Mouse (Mus musculus) layer of hippocampus, postnatal 10 days (tissue): ENCODE data around the gene Fam187a. TPM values are rescaled to one million over a fixed set of nuclear protein-coding genes. Genes with fewer than 3 reads are reported as not detected.

ENCODE experiments used
- DNase-seq, 2 experiments: peaks; one replicate each; pipeline ENCODE4 v3.0.0; 2021; ENCODE audit warnings: low spot score in 2 of 2
- total RNA-seq, 2 experiments: library from RNA; stranded (reverse); gene quantifications; 2 replicates each; pipeline ENCODE4 v1.2.3; 2021

Fam187a gene
- total RNA-seq, 2 experiments from 2014 or later: not detected

- DNase-seq: no peak
Observed at GRCm38 (mm10) chr11:102894716-102895115, 9.7 kb downstream of the Fam187a start.

- no peak for DNase-seq
Observed at GRCm38 (mm10) chr11:102895779-102896178, 10.8 kb downstream of the Fam187a start.

- peak in 1 of 2 experiments; percentile 45 for DNase-seq
Observed at GRCm38 (mm10) chr11:102896641-102897040, 11.7 kb downstream of the Fam187a start.

GRCm38 (mm10) chr11:102898408-102898807, 13.4 kb downstream of the Fam187a start:
- peak; percentile 72 to 78 for DNase-seq

- DNase-seq: peak; percentile 91 to 93
Observed at GRCm38 (mm10) chr11:102900763-102901162, 15.8 kb downstream of the Fam187a start, which contains the start of gene Gfap. Gene Gfap, minus strand, starts transcription at chr11:102900912.

GRCm38 (mm10) chr11:102901199-102901598, 16.2 kb downstream of the Fam187a start:
- DNase-seq: no peak

GRCm38 (mm10) chr11:102902107-102902506, 17.1 kb downstream of the Fam187a start:
- no peak for DNase-seq

GRCm38 (mm10) chr11:102903654-102904053, 18.7 kb downstream of the Fam187a start:
- no peak for DNase-seq

GRCm38 (mm10) chr11:102911376-102911775, 26.4 kb downstream of the Fam187a start:
- DNase-seq: no peak

- no peak for DNase-seq
Observed at GRCm38 (mm10) chr11:102915380-102915779, 30.4 kb downstream of the Fam187a start.

GRCm38 (mm10) chr11:102918077-102918476, 33.1 kb downstream of the Fam187a start:
- no peak for DNase-seq

GRCm38 (mm10) chr11:102921491-102921890, 36.5 kb downstream of the Fam187a start:
- DNase-seq: no peak

GRCm38 (mm10) chr11:102924557-102925350, 39.8 kb downstream of the Fam187a start, which contains the start of gene Kif18b:
Gene Kif18b, minus strand, starts transcription at chr11:102925124.
- DNase-seq: peak; percentile 90 to 94

GRCm38 (mm10) chr11:102925351-102925717, 40.4 kb downstream of the Fam187a start:
- DNase-seq: no peak

- no peak for DNase-seq
Observed at GRCm38 (mm10) chr11:102930672-102931071, 45.7 kb downstream of the Fam187a start.

GRCm38 (mm10) chr11:102936272-102936671, 51.3 kb downstream of the Fam187a start:
- no peak for DNase-seq

Other genes starting within 250 kb of the Fam187a start
- not detected for gene Meioc, start 221.5 kb upstream of the Fam187a start, total RNA-seq
- 10 to 100 TPM; 28.3 to 36.1 TPM for gene Ccdc43, start 187.4 kb upstream of the Fam187a start, total RNA-seq
- 100 to 1,000 TPM; 130 to 149 TPM for gene Adam11, start 123.7 kb upstream of the Fam187a start, total RNA-seq
- 10 to 100 TPM; 15.4 to 17.6 TPM for gene Gjc1, start 65.5 kb upstream of the Fam187a start, total RNA-seq
- gene Higd1b, start 49.3 kb upstream of the Fam187a start, total RNA-seq: 10 to 100 TPM in 1 of 2 experiments, 1 to 10 TPM in 1; 9.3 to 11.1 TPM
- 100 to 1,000 TPM; 105 to 117 TPM for gene Eftud2, start 4.2 kb upstream of the Fam187a start, total RNA-seq
- gene Ccdc103, start 4.0 kb upstream of the Fam187a start, total RNA-seq: 1 to 10 TPM; 1.1 to 1.4 TPM
- 100 to 1,000 TPM; 273 to 295 TPM for gene Gfap, start 15.7 kb downstream of the Fam187a start, total RNA-seq
- gene Kif18b, start 40.0 kb downstream of the Fam187a start, total RNA-seq: 1 to 10 TPM; 2.6 TPM
- gene C1ql1, start 61.5 kb downstream of the Fam187a start, total RNA-seq: 10 to 100 TPM; 32.3 to 37.5 TPM
- gene Nmt1, start 143.0 kb downstream of the Fam187a start, total RNA-seq: 10 to 100 TPM; 79.7 to 87.3 TPM
- 100 to 1,000 TPM; 117 to 118 TPM for gene Dcakd, start 143.2 kb downstream of the Fam187a start, total RNA-seq
- gene Plcd3, start 216.5 kb downstream of the Fam187a start, total RNA-seq: 10 to 100 TPM; 13.4 to 13.7 TPM
- gene Acbd4, start 216.5 kb downstream of the Fam187a start, total RNA-seq: 10 to 100 TPM; 63.1 to 66.1 TPM
- 10 to 100 TPM; 38.0 to 38.7 TPM for gene Hexim1, start 231.1 kb downstream of the Fam187a start, total RNA-seq
- gene Hexim2, start 247.3 kb downstream of the Fam187a start, total RNA-seq: 10 to 100 TPM; 14.4 to 16.9 TPM